Mouse (Mus musculus) Patski (cell line): ENCODE data around the gene Kif9. TPM values are rescaled to one million over a fixed set of nuclear protein-coding genes. Genes with fewer than 3 reads are reported as not detected.
A peak's percentile ranks its signal among the peaks of the same experiment; 100 is the strongest.

Experiments used
- ATAC-seq: fragments of 100-300 bp; one replicate; pipeline ENCODE4 v1.8.0; 2021
- CTCF ChIA-PET: fragments of 350-600 bp; sonication (Branson Sonifier 250); formaldehyde crosslinking; loops from one replicate; lab custom pipeline; 2022; ENCODE audit warnings: inconsistent platforms; lab: Charles Lee
- POLR2A ChIA-PET: fragments of 350-600 bp; sonication (Branson Sonifier 250); formaldehyde crosslinking; loops from one replicate; lab custom pipeline; 2022; ENCODE audit warnings: antibody characterized with exemption, inconsistent platforms; lab: Charles Lee
- DNase-seq: peaks from one replicate; pipeline ENCODE4 v3.0.0-alpha.2; 2011; ENCODE audit warnings: low read depth, low spot score
- H3K27me3 ChIP-seq: fragments of 371-371 bp; one replicate; pipeline ENCODE4 v1.5.1; 2021
- CTCF ChIP-seq: fragments of 100-300 bp; IDR thresholded peaks from one replicate; pipeline ENCODE4 v1.5.1; 2021
- in situ Hi-C: fragments of 300-500 bp; cut with MboI; formaldehyde crosslinking; loops from 3 replicates; pipeline ENCODE4 v1.11.1; 2018; ENCODE audit warnings: low pct_unique_long_range_greater_than_20kb, mixed read lengths
- polyA plus RNA-seq: library from polyadenylated mRNA; unstranded; gene quantifications from one replicate; pipeline ENCODE4 v1.2.3, GENCODE M21; 2021

Kif9 gene
- polyA plus RNA-seq, 1 experiment from 2014 or later, result 6.6 TPM

- DNase-seq (no peak), ATAC-seq (no peak)
- CTCF ChIA-PET, result interaction anchor here (0.8 to 3.0 kb wide), 3 partner anchors 8 to 19 kb away, joined by 3 to 9 read pairs (median 3); no protein-coding TSS in a partner anchor
- POLR2A ChIA-PET, result interaction anchor here (0.6 kb wide), 1 partner anchor 17 kb away, joined by 3 read pairs; no protein-coding TSS in a partner anchor
- in situ Hi-C loops, result no loop called here
- no peaks in the 10 kb centered on the region for H3K27me3 ChIP-seq
- no peak for TF ChIP-seq CTCF
Observed at GRCm38 (mm10) chr9:110459145-110459727, 17.5 kb upstream of the Kif9 start.

GRCm38 (mm10) chr9:110460884-110461815, 15.6 kb upstream of the Kif9 start:
- in situ Hi-C loops, result no loop called here
- TF ChIP-seq CTCF, result no peak
- no peak for DNase-seq
- no peak for ATAC-seq
- H3K27me3 ChIP-seq, result no peaks in the 10 kb centered on the region
- ChIA-PET POLR2A (no interaction called here), CTCF (no interaction called here)

GRCm38 (mm10) chr9:110462321-110462720, 14.4 kb upstream of the Kif9 start:
- H3K27me3 ChIP-seq, result no peaks in the 10 kb centered on the region
- no peak for TF ChIP-seq CTCF
- DNase-seq (no peak), ATAC-seq (no peak)
- ChIA-PET POLR2A (no interaction called here), CTCF (interaction anchor here (0.8 to 0.9 kb wide), 2 partner anchors 11 to 21 kb away, joined by 3 read pairs; no protein-coding TSS in a partner anchor)
- in situ Hi-C loops, result no loop called here

GRCm38 (mm10) chr9:110463983-110464591, 12.7 kb upstream of the Kif9 start:
- no peak for TF ChIP-seq CTCF

GRCm38 (mm10) chr9:110465336-110465735, 11.4 kb upstream of the Kif9 start:
- ATAC-seq (no peak), DNase-seq (no peak)
- no peaks in the 10 kb centered on the region for H3K27me3 ChIP-seq
- ChIA-PET POLR2A (no interaction called here), CTCF (interaction anchor here (0.8 kb wide), 1 partner anchor 15 kb away, joined by 3 read pairs; no protein-coding TSS in a partner anchor)
- no peak for TF ChIP-seq CTCF
- in situ Hi-C loops, result no loop called here

More at GRCm38 (mm10) chr9:110463983-110464591, 12.7 kb upstream of the Kif9 start:
- ATAC-seq (no peak), DNase-seq (no peak)
- POLR2A ChIA-PET, result no interaction called here
- in situ Hi-C loops, result no loop called here
- no peaks in the 10 kb centered on the region for H3K27me3 ChIP-seq
- CTCF ChIA-PET, result no interaction called here

- H3K27me3 ChIP-seq, result no peaks in the 10 kb centered on the region
- CTCF ChIA-PET, result interaction anchor here (0.7 to 2.1 kb wide), 5 partner anchors 8 to 315 kb away, joined by 3 to 9 read pairs (median 3); no protein-coding TSS in a partner anchor
- ATAC-seq, result no peak
- POLR2A ChIA-PET, result no interaction called here
- peak; percentile 53 for TF ChIP-seq CTCF
- DNase-seq, result no peak
- in situ Hi-C loops, result no loop called here
Observed at GRCm38 (mm10) chr9:110466179-110466578, 10.6 kb upstream of the Kif9 start.

GRCm38 (mm10) chr9:110477951-110478350, 1.2 kb downstream of the Kif9 start:
- CTCF ChIA-PET, result no interaction called here
- DNase-seq (no peak), ATAC-seq (no peak)
- POLR2A ChIA-PET, result no interaction called here
- H3K27me3 ChIP-seq, result no peaks in the 10 kb centered on the region
- no peak for TF ChIP-seq CTCF
- in situ Hi-C loops, result no loop called here

GRCm38 (mm10) chr9:110478639-110479038, 1.9 kb downstream of the Kif9 start:
- no peak for ATAC-seq
- CTCF ChIA-PET, result no interaction called here

GRCm38 (mm10) chr9:110488841-110489240, 12.1 kb downstream of the Kif9 start:
- TF ChIP-seq CTCF, result no peak
- ChIA-PET POLR2A (no interaction called here), CTCF (no interaction called here)
- in situ Hi-C loops, result no loop called here
- DNase-seq, result no peak
- no peaks in the 10 kb centered on the region for H3K27me3 ChIP-seq
- no peak for ATAC-seq

More at GRCm38 (mm10) chr9:110478639-110479038, 1.9 kb downstream of the Kif9 start:
- DNase-seq, result no peak
- POLR2A ChIA-PET, result no interaction called here
- TF ChIP-seq CTCF, result no peak
- in situ Hi-C loops, result no loop called here
- no peaks in the 10 kb centered on the region for H3K27me3 ChIP-seq

- DNase-seq (no peak), ATAC-seq (no peak)
- in situ Hi-C loops, result no loop called here
- peak; percentile 60 for TF ChIP-seq CTCF
- H3K27me3 ChIP-seq, result no peaks in the 10 kb centered on the region
- ChIA-PET POLR2A (no interaction called here), CTCF (no interaction called here)
Observed at GRCm38 (mm10) chr9:110490913-110491312, 14.2 kb downstream of the Kif9 start.
